Mouse (Mus musculus) CH12.LX (cell line): ENCODE measurements around the gene Erbin. TPM values are rescaled to one million over a fixed set of nuclear protein-coding genes. Genes with fewer than 3 reads are reported as not detected.

Source experiments
- DNase-seq: peaks from one replicate; pipeline ENCODE4 v3.0.0-alpha.2; 2013; ENCODE audit errors: extremely low read depth
- H3K27ac ChIP-seq: 2 replicates; pipeline ENCODE4 v1.5.1; 2012; ENCODE audit warnings: low read depth, mild to moderate bottlenecking, control low read depth, moderate library complexity; ENCODE audit not compliant: insufficient read depth
- H3K27me3 ChIP-seq: replicated peaks from 2 replicates; pipeline ENCODE3; 2012; ENCODE audit warnings: inconsistent platforms
- H3K36me3 ChIP-seq, 2 experiments: replicated peaks in 1 of 2; 2 replicates each; pipeline versions ENCODE3 to v1.6.1; 2012; ENCODE audit warnings: inconsistent platforms in 1 of 2, low read length in 1 of 2, mild to moderate bottlenecking in 1 of 2, mixed read lengths in 1 of 2, moderate library complexity in 1 of 2; ENCODE audit not compliant: control insufficient read depth in 1 of 2, insufficient read depth in 1 of 2
- H3K4me1 ChIP-seq, 2 experiments: 2 replicates each; pipeline ENCODE4 v1.6.1; 2012; ENCODE audit warnings: inconsistent platforms in 1 of 2, moderate library complexity in 1 of 2; ENCODE audit not compliant: insufficient read depth in 2 of 2, control insufficient read depth in 1 of 2
- H3K4me2 ChIP-seq: 2 replicates; pipeline ENCODE4 v1.6.1; 2012; ENCODE audit warnings: low read depth, mild to moderate bottlenecking, control low read depth; ENCODE audit not compliant: poor library complexity, insufficient read depth, severe bottlenecking
- H3K4me3 ChIP-seq, 3 experiments: fragments of 150-350 bp in 1 of 3; sonication (generic) in 1 of 3; replicated peaks in 1 of 3; 2 replicates each; pipeline versions ENCODE3 to v1.5.1; 2011 to 2012; ENCODE audit warnings: low read depth in 2 of 3, low read length in 2 of 3, mild to moderate bottlenecking in 2 of 3, moderate library complexity in 2 of 3, control low read depth in 1 of 3, improper control_type of control experiment in 1 of 3, inconsistent platforms in 1 of 3, mixed read lengths in 1 of 3; ENCODE audit not compliant: poor library complexity in 1 of 3
- H3K79me2 ChIP-seq: replicated peaks from 2 replicates; pipeline ENCODE4 v1.6.1; 2012; ENCODE audit warnings: mild to moderate bottlenecking, moderate library complexity; ENCODE audit not compliant: control insufficient read depth, poor library complexity, insufficient read depth, severe bottlenecking; ENCODE audit errors: extremely low read depth
- H3K9ac ChIP-seq: 2 replicates; pipeline ENCODE4 v1.6.1; 2012; ENCODE audit warnings: low read depth, mild to moderate bottlenecking, control low read depth, moderate library complexity; ENCODE audit not compliant: insufficient read depth
- H3K9me3 ChIP-seq: replicated peaks from 2 replicates; pipeline ENCODE3; 2012; ENCODE audit warnings: low read length, inconsistent platforms, mixed read lengths
- CHD2 ChIP-seq: IDR thresholded peaks from 2 replicates; pipeline ENCODE4 v1.6.1; 2011; ENCODE audit warnings: low read length, improper control_type of control experiment
- E2F4 ChIP-seq: IDR thresholded peaks from 2 replicates; pipeline ENCODE4 v1.6.1; 2011; ENCODE audit warnings: low read depth, low read length, improper control_type of control experiment; ENCODE audit not compliant: insufficient replicate concordance
- EP300 ChIP-seq: IDR thresholded peaks from 2 replicates; pipeline ENCODE4 v1.6.1; 2011; ENCODE audit warnings: low read length, improper control_type of control experiment
- ETS1 ChIP-seq: conservative IDR thresholded peaks from 2 replicates; pipeline ENCODE4 v1.6.1; 2012; ENCODE audit warnings: low read depth, mild to moderate bottlenecking, inconsistent platforms, low read length, improper control_type of control experiment, moderate library complexity
- IRF4 ChIP-seq: IDR thresholded peaks from 2 replicates; pipeline ENCODE4 v1.6.1; 2014; ENCODE audit warnings: low read depth, mild to moderate bottlenecking, inconsistent platforms, low read length, improper control_type of control experiment
- NRF1 ChIP-seq: IDR thresholded peaks from 2 replicates; pipeline ENCODE4 v1.6.1; 2014; ENCODE audit warnings: low read depth, mild to moderate bottlenecking, inconsistent platforms, low read length, improper control_type of control experiment, moderate library complexity
- RCOR1 ChIP-seq: conservative IDR thresholded peaks from 2 replicates; pipeline ENCODE4 v1.6.1; 2012; ENCODE audit warnings: low read depth, mild to moderate bottlenecking, inconsistent platforms, low read length, improper control_type of control experiment
- SIN3A ChIP-seq: IDR thresholded peaks from 2 replicates; pipeline ENCODE4 v1.6.1; 2012; ENCODE audit warnings: low read length, improper control_type of control experiment, inconsistent platforms
- UBTF ChIP-seq: IDR thresholded peaks from 2 replicates; pipeline ENCODE4 v1.6.1; 2012; ENCODE audit warnings: low read depth, mild to moderate bottlenecking, inconsistent platforms, low read length, improper control_type of control experiment, moderate library complexity
- ZNF384 ChIP-seq: IDR thresholded peaks from 2 replicates; pipeline ENCODE4 v1.6.1; 2012; ENCODE audit warnings: low read depth, low read length, improper control_type of control experiment, inconsistent platforms
- dilution Hi-C: fragments of 300-500 bp; cut with MboI; formaldehyde crosslinking; loops from 2 replicates; pipeline ENCODE4 v1.14.3; 2020; ENCODE audit warnings: low sequenced_read_pairs; ENCODE audit not compliant: extremely low pct_unique_long_range_greater_than_20kb, extremely low pct_ligation_motif_present
- in situ Hi-C: fragments of 300-500 bp; cut with MboI; formaldehyde crosslinking; loops from 3 replicates; pipeline ENCODE4 v1.14.3; 2019; ENCODE audit warnings: low sequenced_read_pairs, low pct_ligation_motif_present, low pct_unique_long_range_greater_than_20kb, mixed read lengths
- polyA plus RNA-seq: library from polyadenylated mRNA; unstranded; fragments of >175 nt; gene quantifications from 2 replicates; pipeline ENCODE4 v1.2.1, GENCODE M21; 2012; ENCODE audit warnings: low read depth; ENCODE audit not compliant: insufficient read length
- total RNA-seq, 2 experiments: library from RNA; depleted of rRNA; stranded (reverse); fragments of 300-350 nt in 1 of 2; fragments of >200 nt in 1 of 2; gene quantifications; 2 replicates each; pipeline ENCODE4 v1.2.3; 2012 to 2014

Gene Erbin
- total and polyA plus RNA-seq, 3 experiments, result 26.2 to 45.8 (median 30.9) TPM

- dilution Hi-C loops, result no loop called here
- Histone ChIP-seq H3K27ac (no peak overlapping the region), H3K27me3 (no peaks in the 10 kb centered on the region), H3K79me2 (peaks cover 16% of the 10 kb centered on the region), H3K36me3 (peaks cover 3 to 17% of the 10 kb centered on the region in 2 experiments), H3K4me3 (no peak overlapping the region), H3K4me1 (peaks cover 3 to 13% of the 10 kb centered on the region in 2 experiments; a peak in 2 of 4 replicates), H3K4me2 (no peak overlapping the region), H3K9me3 (no peaks in the 10 kb centered on the region), H3K9ac (no peak overlapping the region)
- no peak for DNase-seq
- in situ Hi-C loops, result no loop called here
- TF ChIP-seq CHD2 (no peak), ETS1 (no peak), E2F4 (no peak), NRF1 (no peak), UBTF (no peak), IRF4 (no peak)
Observed at GRCm38 (mm10) chr13:103890038-103890437, 30.3 kb downstream of the Erbin start.

DNA sequence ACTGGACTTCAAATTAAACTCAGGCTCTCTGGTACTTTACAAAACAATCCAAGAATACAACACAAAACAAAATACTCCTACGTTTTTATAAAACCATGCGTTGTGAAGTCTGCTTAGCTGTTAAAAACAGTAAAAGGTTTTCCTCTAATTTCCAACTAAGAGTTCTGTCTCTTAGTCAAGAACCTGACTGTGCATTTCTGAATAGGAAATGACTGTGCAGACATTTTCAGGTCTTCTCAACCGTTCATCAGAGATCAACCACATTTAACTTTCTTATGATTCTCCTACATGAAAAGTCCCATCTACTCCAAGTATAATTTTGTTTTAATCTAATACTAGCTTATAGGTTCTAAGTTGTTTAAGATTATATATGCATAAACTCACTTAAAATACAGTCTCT lies 33.8 kb downstream of the Erbin start:
- no peak overlapping the region for H3K4me3 ChIP-seq
- H3K27me3 ChIP-seq, result no peaks in the 10 kb centered on the region
- no peak overlapping the region for H3K27ac ChIP-seq
- peaks cover 12% of the 10 kb centered on the region for H3K79me2 ChIP-seq
- in situ Hi-C loops, result no loop called here
- TF ChIP-seq SIN3A, result no peak
- H3K4me1 ChIP-seq, result no peaks in the 10 kb centered on the region
- H3K4me2 ChIP-seq, result no peak overlapping the region
- peaks cover 3 to 31% of the 10 kb centered on the region in 2 experiments for H3K36me3 ChIP-seq
- no peaks in the 10 kb centered on the region for H3K9me3 ChIP-seq
- no peak for DNase-seq
- no peak overlapping the region for H3K9ac ChIP-seq
- dilution Hi-C loops, result no loop called here

DNA sequence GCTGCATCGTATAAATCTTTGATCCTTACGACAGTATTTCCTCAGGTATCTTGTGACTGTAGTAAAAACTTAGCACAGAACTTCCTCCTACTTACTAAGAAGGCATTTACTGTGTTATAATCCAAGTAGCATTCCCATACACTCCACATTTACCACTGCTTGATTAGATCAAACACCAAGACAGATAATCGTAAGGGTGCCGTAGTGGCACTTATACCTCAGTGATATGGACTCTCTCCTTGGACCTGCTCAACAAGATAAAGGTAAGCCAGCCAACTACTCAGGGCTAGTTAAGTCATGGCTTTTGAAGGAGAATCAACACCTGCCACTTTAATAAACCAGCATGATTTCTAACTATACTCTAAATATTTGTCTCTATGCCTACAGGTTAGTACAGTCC lies 39.1 kb downstream of the Erbin start:
- H3K79me2 ChIP-seq, result no peaks in the 10 kb centered on the region; the same call in 1 of the 2 replicates
- H3K4me2 ChIP-seq, result no peak overlapping the region
- DNase-seq, result no peak
- no peak overlapping the region for H3K4me3 ChIP-seq
- TF ChIP-seq RCOR1 (no peak), EP300 (no peak), ZNF384 (no peak)
- in situ Hi-C loops, result no loop called here
- H3K27ac ChIP-seq, result no peak overlapping the region
- H3K36me3 ChIP-seq, result peaks cover 6 to 46% of the 10 kb centered on the region in 2 experiments
- no peaks in the 10 kb centered on the region for H3K9me3 ChIP-seq
- dilution Hi-C loops, result no loop called here
- H3K27me3 ChIP-seq, result no peaks in the 10 kb centered on the region
- H3K9ac ChIP-seq, result no peak overlapping the region
- no peaks in the 10 kb centered on the region for H3K4me1 ChIP-seq
